Mouse (Mus musculus) fat pad, adult 2 months (tissue): Measurements from ENCODE around the gene Grm4.
"Not testable (repeated sequence)": the region's sequence is repeated elsewhere in the genome, so short reads cannot be mapped to it uniquely, and the experiment has no call there.

Experiments used
- DNase-seq: peaks from one replicate; pipeline ENCODE4 v3.0.0-alpha.2; 2011; ENCODE audit warnings: low read depth, low spot score; ENCODE audit errors: extremely low read depth

Gene Grm4

GRCm38 (mm10) chr17:27406956-27407355, 114.2 kb downstream of the Grm4 start:
- DNase-seq: no peak

GRCm38 (mm10) chr17:27405376-27406024, 115.7 kb downstream of the Grm4 start:
- no peak for DNase-seq

GRCm38 (mm10) chr17:27401200-27401599, 120.0 kb downstream of the Grm4 start:
- no peak for DNase-seq

GRCm38 (mm10) chr17:27393931-27394330, 127.3 kb downstream of the Grm4 start:
- DNase-seq: no peak

- no peak for DNase-seq
These were observed 127.8 kb downstream of the Grm4 start for GRCm38 (mm10) chr17:27393432-27393831.

- no peak for DNase-seq
These were observed 128.3 kb downstream of the Grm4 start for GRCm38 (mm10) chr17:27392918-27393317.

GRCm38 (mm10) chr17:27390019-27390418, 131.2 kb downstream of the Grm4 start:
- DNase-seq: no peak

GRCm38 (mm10) chr17:27389221-27390000, 131.8 kb downstream of the Grm4 start:
- no peak for DNase-seq

- DNase-seq: no peak
These were observed 134.8 kb downstream of the Grm4 start for GRCm38 (mm10) chr17:27386438-27386837.

- no peak for DNase-seq
These were observed 135.5 kb downstream of the Grm4 start for GRCm38 (mm10) chr17:27385513-27386261.

- no peak for DNase-seq
These were observed 138.3 kb downstream of the Grm4 start for GRCm38 (mm10) chr17:27382916-27383315.

GRCm38 (mm10) chr17:27380911-27381459, 140.2 kb downstream of the Grm4 start:
- DNase-seq: not testable (repeated sequence)

GRCm38 (mm10) chr17:27378977-27379376, 142.2 kb downstream of the Grm4 start:
- no peak for DNase-seq

- no peak for DNase-seq
These were observed 144.1 kb downstream of the Grm4 start for GRCm38 (mm10) chr17:27377151-27377550.

- DNase-seq: no peak
These were observed 145.7 kb downstream of the Grm4 start for GRCm38 (mm10) chr17:27375551-27375950.
